Comparison of ENCODE assay signal across 26 mouse cellular contexts in the genomic region with DNA sequence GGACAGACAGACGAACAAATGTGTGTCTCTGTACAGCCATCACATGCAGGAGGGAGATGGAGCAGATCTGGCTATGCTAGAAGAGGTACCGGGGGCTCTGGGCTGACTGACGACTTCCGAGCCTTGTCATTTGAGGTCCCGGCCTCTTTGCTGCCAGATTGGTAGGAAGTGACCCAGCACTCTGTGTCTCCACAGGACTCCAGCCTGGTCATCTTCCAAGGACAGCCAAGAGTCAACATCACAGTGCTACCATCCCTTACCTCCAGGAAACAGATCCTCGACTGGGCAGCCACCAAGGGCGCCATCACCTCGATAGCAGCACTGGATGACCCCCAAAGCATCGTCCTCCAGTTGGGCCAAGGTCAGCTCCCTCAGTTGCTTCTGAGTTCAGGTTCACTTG. TPM values are rescaled to one million over a fixed set of nuclear protein-coding genes. Genes with fewer than 3 reads are reported as not detected.
DNase-seq lines count a peak whose midpoint lies in the region; ATAC-seq and TF ChIP-seq lines count a peak whose summit lies in the region.
"Had no signal": no experiment of that assay in that cellular context is flagged by ENCODE, and none has a peak within 500 bp of the region (broad histone marks: within the 10 kb centered on the region; RNA-seq: fewer than 3 reads in every experiment).

No protein-coding gene starts in this region.

- 82% methylated on average over 9 of the region's 9 CpGs for WGBS in heart, embryonic 10.5 days
- WGBS in heart, embryonic 12.5 days: 83% methylated on average over 9 of the region's 9 CpGs
- 73% methylated on average over 9 of the region's 9 CpGs for WGBS in kidney, adult 2 months
- 89% methylated on average over 9 of the region's 9 CpGs for WGBS in kidney, embryonic 15.5 days

- no peak overlapping the region for H3K4me2 ChIP-seq in heart, embryonic 12.5 days
- no peak overlapping the region for H3K4me2 ChIP-seq in kidney, embryonic 15.5 days
- H3K4me2 ChIP-seq: embryonic facial prominence, embryonic 13.5 days; forebrain, embryonic 12.5 days; forebrain, embryonic 15.5 days; hindbrain, embryonic 12.5 days; hindbrain, embryonic 15.5 days had no signal

- no peaks in the 10 kb centered on the region for H3K27me3 ChIP-seq in heart, embryonic 10.5 days (ENCODE audit: insufficient read depth, poor library complexity, severe bottlenecking)
- H3K27me3 ChIP-seq in heart, embryonic 12.5 days (replicated peaks): no peaks in the 10 kb centered on the region
- H3K27me3 ChIP-seq in kidney, adult 2 months (replicated peaks; ENCODE audit: control insufficient read depth, insufficient read depth, low read length): no peaks in the 10 kb centered on the region
- no peaks in the 10 kb centered on the region for H3K27me3 ChIP-seq in kidney, embryonic 15.5 days
- H3K27me3 ChIP-seq: embryonic facial prominence, embryonic 13.5 days; forebrain, embryonic 12.5 days; forebrain, embryonic 15.5 days; hindbrain, embryonic 12.5 days; hindbrain, embryonic 15.5 days had no signal

- no peak for ATAC-seq in heart, embryonic 12.5 days (ENCODE audit: insufficient number of reproducible peaks, low FRiP score)
- ATAC-seq in kidney, embryonic 15.5 days (replicated peaks; ENCODE audit: low FRiP score): no peak
- ATAC-seq: CD4-positive, CD25-positive, alpha-beta regulatory T cell, adult 4 months; forebrain, embryonic 15.5 days; intestine, postnatal 0 days had no signal

- peaks cover 54% of the 10 kb centered on the region for H3K36me3 ChIP-seq in heart, embryonic 10.5 days
- H3K36me3 ChIP-seq in heart, embryonic 12.5 days: peaks cover 68% of the 10 kb centered on the region
- H3K36me3 ChIP-seq in kidney, adult 2 months (ENCODE audit: control insufficient read depth, insufficient read depth, low read length): no peaks in the 10 kb centered on the region
- peaks cover 47% of the 10 kb centered on the region for H3K36me3 ChIP-seq in kidney, embryonic 15.5 days
- H3K36me3 ChIP-seq: forebrain, embryonic 12.5 days; forebrain, embryonic 15.5 days; hindbrain, embryonic 12.5 days; hindbrain, embryonic 15.5 days had no signal

- DNase-seq in adrenal gland, adult 2 months: peak; percentile 39
- DNase-seq in adrenal gland, postnatal 4 days (ENCODE audit: low spot score in 2 of 2): no peak
- DNase-seq in heart, embryonic 10.5 days (ENCODE audit: low spot score): no peak
- DNase-seq in kidney, adult 2 months: peak; percentile 69
- DNase-seq: adrenal gland, postnatal 14 days; cerebellum, adult 11-12 months; cerebellum, adult 8-10 months; cerebellum, postnatal 10 days; cerebellum, postnatal 36 days; embryo, embryonic 11 days; gastrocnemius, postnatal 10 days; gastrocnemius, postnatal 36 days; heart, adult 18-20 months; heart, postnatal 14 days; kidney, adult 9 months had no signal

- 0 out of 2 replicates have a peak overlapping the region, but pooled peaks have one; percentile 13 for H3K27ac ChIP-seq in heart, embryonic 10.5 days
- no peak overlapping the region for H3K27ac ChIP-seq in heart, embryonic 12.5 days (ENCODE audit: poor library complexity, severe bottlenecking)
- no peak overlapping the region for H3K27ac ChIP-seq in kidney, adult 2 months (ENCODE audit: insufficient read depth, low read depth, low read length)
- no peak overlapping the region for H3K27ac ChIP-seq in kidney, embryonic 15.5 days
- H3K27ac ChIP-seq: embryonic facial prominence, embryonic 10.5 days; embryonic facial prominence, embryonic 13.5 days; forebrain, embryonic 12.5 days; forebrain, embryonic 15.5 days; hindbrain, embryonic 12.5 days; hindbrain, embryonic 15.5 days had no signal

- H3K4me1 ChIP-seq in heart, embryonic 10.5 days: peaks cover 37% of the 10 kb centered on the region
- H3K4me1 ChIP-seq in heart, embryonic 12.5 days (replicated peaks): peaks cover 43% of the 10 kb centered on the region
- H3K4me1 ChIP-seq in kidney, adult 2 months (ENCODE audit: control insufficient read depth, insufficient read depth, low read length): no peaks in the 10 kb centered on the region
- H3K4me1 ChIP-seq in kidney, embryonic 15.5 days: 0 out of 2 replicates have a peak, but pooled peaks cover 5% of the 10 kb centered on the region
- H3K4me1 ChIP-seq: embryonic facial prominence, embryonic 13.5 days; forebrain, embryonic 15.5 days; hindbrain, embryonic 12.5 days had no signal

- H3K9ac ChIP-seq in heart, embryonic 12.5 days: no peak overlapping the region
- no peak overlapping the region for H3K9ac ChIP-seq in kidney, embryonic 15.5 days
- H3K9ac ChIP-seq: embryonic facial prominence, embryonic 13.5 days; forebrain, embryonic 12.5 days; forebrain, embryonic 15.5 days; hindbrain, embryonic 12.5 days; hindbrain, embryonic 15.5 days had no signal

- TF ChIP-seq CTCF in kidney, adult 2 months (conservative IDR thresholded peaks at IDR 0.05; ENCODE audit: insufficient read depth, insufficient read length, low read depth, low read length): no peak

- no peak overlapping the region for H3K4me3 ChIP-seq in heart, embryonic 10.5 days
- no peak overlapping the region for H3K4me3 ChIP-seq in heart, embryonic 12.5 days
- H3K4me3 ChIP-seq in kidney, adult 2 months (ENCODE audit: insufficient read depth, low read depth, low read length): no peak overlapping the region
- H3K4me3 ChIP-seq in kidney, embryonic 15.5 days (replicated peaks): no peak overlapping the region
- H3K4me3 ChIP-seq: embryonic facial prominence, embryonic 10.5 days; embryonic facial prominence, embryonic 13.5 days; erythroblast, embryonic 14.5 days; forebrain, embryonic 12.5 days; forebrain, embryonic 15.5 days; hindbrain, embryonic 12.5 days; hindbrain, embryonic 15.5 days had no signal

- no peaks in the 10 kb centered on the region for H3K9me3 ChIP-seq in heart, embryonic 10.5 days
- no peaks in the 10 kb centered on the region for H3K9me3 ChIP-seq in heart, embryonic 12.5 days (replicated peaks)
- H3K9me3 ChIP-seq in kidney, embryonic 15.5 days (replicated peaks): no peaks in the 10 kb centered on the region; the same call in 1 of the 2 replicates
- H3K9me3 ChIP-seq: embryonic facial prominence, embryonic 10.5 days; embryonic facial prominence, embryonic 13.5 days; forebrain, embryonic 12.5 days; forebrain, embryonic 15.5 days; hindbrain, embryonic 12.5 days; hindbrain, embryonic 15.5 days had no signal

- TF ChIP-seq POLR2A in kidney, adult 2 months (IDR thresholded peaks at IDR 0.05; ENCODE audit: low read depth, low read length): no peak

RNA-seq across cellular contexts. Expression of a gene that starts 24.8 kb away (rescaled TPM):
- 100 to 1,000 TPM; 100 to 128 TPM for total RNA-seq in adrenal gland, adult 2 months (2021)
- 266 and 281 TPM in 2 replicates for polyA plus RNA-seq in adrenal gland, adult 2 months (2012; rRNA removed)
- total RNA-seq in adrenal gland, postnatal 4 days (2021): 100 to 1,000 TPM in 1 of 2 experiments, 10 to 100 TPM in 1; 97.4 to 103 TPM
- 87.1 and 149 TPM in 2 replicates for polyA plus RNA-seq in heart, embryonic 10.5 days (2016; fragmentation: Nextera tagmentation; extraction: Ambion mirVana)
- polyA plus RNA-seq in heart, embryonic 12.5 days (2016; fragmentation: Nextera tagmentation; extraction: Ambion mirVana): 159 and 168 TPM in 2 replicates
- 228 and 289 TPM in 2 replicates for polyA plus RNA-seq in kidney, adult 2 months (2012; rRNA removed)
- 71.9 and 82.1 TPM in 2 replicates for polyA plus RNA-seq in kidney, embryonic 15.5 days (2015; fragmentation: Nextera tagmentation; extraction: Ambion mirVana)
- polyA plus RNA-seq: CD4-positive, CD25-positive, alpha-beta regulatory T cell, adult 4 months had no signal

RNA-seq across cellular contexts. Expression of a gene that starts 32.8 kb away (rescaled TPM):
- total RNA-seq in adrenal gland, adult 2 months (2021): 10 to 100 TPM in 1 of 2 experiments, 1 to 10 TPM in 1; 7.5 to 13.9 TPM
- polyA plus RNA-seq in adrenal gland, adult 2 months (2012; rRNA removed): 45.7 and 48.2 TPM in 2 replicates
- 10 to 100 TPM; 33.2 to 36.2 TPM for total RNA-seq in adrenal gland, postnatal 4 days (2021)
- 24.7 and 34.8 TPM in 2 replicates for polyA plus RNA-seq in heart, embryonic 10.5 days (2016; fragmentation: Nextera tagmentation; extraction: Ambion mirVana)
- 18.7 and 20.3 TPM in 2 replicates for polyA plus RNA-seq in heart, embryonic 12.5 days (2016; fragmentation: Nextera tagmentation; extraction: Ambion mirVana)
- 147 and 174 TPM in 2 replicates for polyA plus RNA-seq in kidney, adult 2 months (2012; rRNA removed)
- 33.7 and 40.3 TPM in 2 replicates for polyA plus RNA-seq in kidney, embryonic 15.5 days (2015; fragmentation: Nextera tagmentation; extraction: Ambion mirVana)

RNA-seq across cellular contexts. Expression of a gene that starts 41.7 kb away (rescaled TPM):
- total RNA-seq in adrenal gland, adult 2 months (2021): 10 to 100 TPM; 69.7 to 74.7 TPM
- 131 and 132 TPM in 2 replicates for polyA plus RNA-seq in adrenal gland, adult 2 months (2012; rRNA removed)
- total RNA-seq in adrenal gland, postnatal 4 days (2021): 100 to 1,000 TPM; 102 to 105 TPM
- polyA plus RNA-seq in heart, embryonic 10.5 days (2016; fragmentation: Nextera tagmentation; extraction: Ambion mirVana): 89.1 and 115 TPM in 2 replicates
- 67.5 and 73.3 TPM in 2 replicates for polyA plus RNA-seq in heart, embryonic 12.5 days (2016; fragmentation: Nextera tagmentation; extraction: Ambion mirVana)
- 88.3 and 89.2 TPM in 2 replicates for polyA plus RNA-seq in kidney, adult 2 months (2012; rRNA removed)
- polyA plus RNA-seq in kidney, embryonic 15.5 days (2015; fragmentation: Nextera tagmentation; extraction: Ambion mirVana): 108 and 118 TPM in 2 replicates

RNA-seq across cellular contexts. Expression of a gene that starts 49.6 kb away (rescaled TPM):
- total RNA-seq in adrenal gland, adult 2 months (2021): 10 to 100 TPM; 40.6 to 59.0 TPM
- 66.6 and 67.7 TPM in 2 replicates for polyA plus RNA-seq in adrenal gland, adult 2 months (2012; rRNA removed)
- total RNA-seq in adrenal gland, postnatal 4 days (2021): 10 to 100 TPM; 53.4 to 68.7 TPM
- 179 and 305 TPM in 2 replicates for polyA plus RNA-seq in heart, embryonic 10.5 days (2016; fragmentation: Nextera tagmentation; extraction: Ambion mirVana)
- polyA plus RNA-seq in heart, embryonic 12.5 days (2016; fragmentation: Nextera tagmentation; extraction: Ambion mirVana): 285 and 294 TPM in 2 replicates
- 31.6 and 47.4 TPM in 2 replicates for polyA plus RNA-seq in kidney, adult 2 months (2012; rRNA removed)
- polyA plus RNA-seq in kidney, embryonic 15.5 days (2015; fragmentation: Nextera tagmentation; extraction: Ambion mirVana): 32.6 and 34.4 TPM in 2 replicates
- polyA plus RNA-seq: CD4-positive, CD25-positive, alpha-beta regulatory T cell, adult 4 months had no signal

RNA-seq across cellular contexts. Expression of a gene that starts 49.7 kb away (rescaled TPM):
- total RNA-seq in adrenal gland, adult 2 months (2021): 10 to 100 TPM; 11.3 to 19.1 TPM
- 47.0 and 50.8 TPM in 2 replicates for polyA plus RNA-seq in adrenal gland, adult 2 months (2012; rRNA removed)
- 10 to 100 TPM; 32.3 to 32.9 TPM for total RNA-seq in adrenal gland, postnatal 4 days (2021)
- polyA plus RNA-seq in heart, embryonic 10.5 days (2016; fragmentation: Nextera tagmentation; extraction: Ambion mirVana): 34.8 and 35.4 TPM in 2 replicates
- 35.4 and 36.0 TPM in 2 replicates for polyA plus RNA-seq in heart, embryonic 12.5 days (2016; fragmentation: Nextera tagmentation; extraction: Ambion mirVana)
- polyA plus RNA-seq in kidney, adult 2 months (2012; rRNA removed): 28.4 and 30.4 TPM in 2 replicates
- 32.5 and 37.2 TPM in 2 replicates for polyA plus RNA-seq in kidney, embryonic 15.5 days (2015; fragmentation: Nextera tagmentation; extraction: Ambion mirVana)

Comparison
In these comparisons a context has a peak if more than half of its experiments do, and no peak if none do; other contexts are left out.
1. DNase-seq: peak in adrenal gland, adult 2 months (single experiment) and kidney, adult 2 months (single experiment); none in adrenal gland, postnatal 4 days (0 of 2) and heart, embryonic 10.5 days (single experiment).